Mouse (Mus musculus) forebrain, embryonic 14.5 days (tissue): ENCODE data around the gene Ptprk. TPM values are rescaled to one million over a fixed set of nuclear protein-coding genes. Genes with fewer than 3 reads are reported as not detected.

Source experiments
- ATAC-seq: fragments of 200-750 bp; cut with Nextera tagmentation; 2 replicates; pipeline ENCODE4 v1.8.0; 2017; ENCODE audit warnings: mild to moderate bottlenecking, moderate library complexity
- DNase-seq: peaks from one replicate; pipeline ENCODE4 v3.0.0-alpha.2; 2015; ENCODE audit warnings: low spot score
- H3K27ac ChIP-seq: fragments of 300-500 bp; sonication (generic); 2 replicates; pipeline ENCODE4 v1.5.1; 2014; ENCODE audit warnings: low read depth, mild to moderate bottlenecking, control low read depth, low read length, moderate library complexity
- H3K27me3 ChIP-seq: fragments of 300-500 bp; sonication (generic); replicated peaks from 2 replicates; pipeline ENCODE4 v1.6.1; 2014; ENCODE audit warnings: low read length, control low read depth, mixed read lengths; ENCODE audit not compliant: control insufficient read depth, insufficient read depth
- H3K36me3 ChIP-seq: fragments of 300-500 bp; sonication (generic); 2 replicates; pipeline ENCODE4 v1.6.1; 2014; ENCODE audit warnings: low read length, control low read depth; ENCODE audit not compliant: control insufficient read depth, insufficient read depth
- H3K4me1 ChIP-seq: fragments of 300-500 bp; sonication (generic); 2 replicates; pipeline ENCODE4 v1.6.1; 2014; ENCODE audit warnings: antibody characterized with exemption, low read length, control low read depth; ENCODE audit not compliant: control insufficient read depth, insufficient read depth
- H3K4me2 ChIP-seq: fragments of 300-500 bp; sonication (generic); 2 replicates; pipeline ENCODE4 v1.6.1; 2014; ENCODE audit warnings: mild to moderate bottlenecking, control low read depth, low read length
- H3K4me3 ChIP-seq: fragments of 300-500 bp; sonication (generic); 2 replicates; pipeline ENCODE4 v1.5.1; 2014; ENCODE audit warnings: low read depth, low read length, control low read depth
- H3K9ac ChIP-seq: fragments of 300-500 bp; sonication (generic); 2 replicates; pipeline ENCODE4 v1.6.1; 2014; ENCODE audit warnings: mild to moderate bottlenecking, low read length, control low read depth, moderate library complexity
- H3K9me3 ChIP-seq: fragments of 300-500 bp; sonication (generic); replicated peaks from 2 replicates; pipeline ENCODE4 v1.6.1; 2016; ENCODE audit warnings: low read length, control low read depth, mixed read lengths; ENCODE audit not compliant: control insufficient read depth
- WGBS: fragments of 180-500 bp; shearing (Covaris S2); extraction: QIAGEN DNeasy Blood & Tissue Kit; methylation state at CpG from one replicate; pipeline ENCODE4 v1.1.7; 2014; 5-methylcytosine and 5-hydroxymethylcytosine counted together
- polyA plus RNA-seq: library from polyadenylated mRNA; unstranded; fragments of >200 nt; fragmentation: Nextera tagmentation; extraction: Ambion mirVana; gene quantifications from 2 replicates; pipeline ENCODE4 v1.2.1, GENCODE M21; 2014

Gene Ptprk
- polyA plus RNA-seq, 1 experiment from 2014 or later = 14.7 TPM

DNA sequence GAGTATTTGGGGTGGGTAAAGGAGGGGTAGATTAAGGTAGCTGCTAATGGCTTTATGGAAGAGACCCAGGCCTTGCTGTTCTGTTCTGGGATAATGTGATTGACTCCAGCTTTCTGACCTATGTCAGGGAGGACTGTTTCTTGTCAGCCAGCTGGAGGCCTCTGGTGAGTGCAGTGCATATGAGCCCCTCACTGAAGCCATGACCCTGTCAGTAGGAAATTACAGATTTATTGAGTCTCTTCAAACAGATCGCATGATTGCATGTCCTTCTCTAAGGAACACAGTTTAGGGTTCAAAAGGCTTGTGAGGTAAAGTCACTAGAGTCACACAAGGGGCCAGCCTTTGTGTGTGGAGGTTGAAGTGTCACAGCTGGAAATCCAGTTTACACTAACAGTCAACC lies 236.7 kb downstream of the Ptprk start:
- ATAC-seq = no peak
- Histone ChIP-seq H3K4me1 (no peaks in the 10 kb centered on the region), H3K36me3 (no peaks in the 10 kb centered on the region), H3K9ac (no peak overlapping the region), H3K4me3 (no peak overlapping the region), H3K27me3 (no peaks in the 10 kb centered on the region), H3K27ac (no peak overlapping the region), H3K4me2 (no peak overlapping the region), H3K9me3 (no peaks in the 10 kb centered on the region)
- 84% methylated on average over 1 of the region's 1 CpGs for WGBS
- no peak for DNase-seq

DNA sequence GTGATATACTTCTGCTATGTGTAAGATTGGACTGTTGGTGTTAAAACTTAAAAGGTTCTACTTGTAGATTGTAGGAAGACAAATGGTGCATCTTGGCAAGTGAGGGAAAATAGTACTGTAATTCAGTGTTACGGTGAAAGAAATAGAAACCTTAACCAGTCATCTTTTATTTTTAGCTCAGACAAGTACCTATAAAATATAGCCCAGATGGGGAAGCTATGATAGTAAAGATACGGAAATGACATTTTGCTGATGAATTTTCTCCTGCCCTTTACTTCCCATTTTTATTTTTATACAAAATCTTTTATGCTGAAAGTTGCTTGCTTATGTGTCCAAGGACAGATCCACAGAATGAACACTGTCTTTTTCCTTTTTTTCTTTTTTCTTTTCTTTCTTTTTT lies 248.4 kb downstream of the Ptprk start:
- Histone ChIP-seq H3K4me2 (no peak overlapping the region), H3K9ac (no peak overlapping the region), H3K4me3 (no peak overlapping the region), H3K36me3 (no peaks in the 10 kb centered on the region), H3K4me1 (no peaks in the 10 kb centered on the region), H3K27ac (no peak overlapping the region), H3K27me3 (no peaks in the 10 kb centered on the region), H3K9me3 (no peaks in the 10 kb centered on the region)
- ATAC-seq = no peak
- DNase-seq = no peak
- 95% methylated on average over 2 of the region's 2 CpGs for WGBS

DNA sequence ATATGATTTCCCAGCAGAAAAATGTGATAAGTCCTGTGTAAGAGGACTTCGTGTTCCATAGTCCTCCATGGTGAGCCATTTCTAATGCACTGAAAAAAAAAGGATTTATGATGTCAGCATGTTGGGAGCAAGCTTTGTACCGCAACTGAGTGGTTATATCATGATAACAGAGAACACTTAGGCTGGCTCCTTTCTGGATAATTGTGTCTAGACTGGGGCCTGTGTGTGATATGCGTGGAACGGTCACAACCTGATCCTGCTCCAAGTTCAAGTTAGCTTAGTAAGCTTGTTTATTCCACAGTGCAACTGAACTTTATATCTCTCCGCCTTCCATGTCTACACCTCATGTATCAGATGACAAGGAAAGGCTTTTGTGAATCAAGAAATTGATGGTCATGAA lies 260.6 kb downstream of the Ptprk start:
- no peaks in the 10 kb centered on the region for H3K9me3 ChIP-seq
- no peak overlapping the region for H3K4me2 ChIP-seq
- no peaks in the 10 kb centered on the region for H3K27me3 ChIP-seq
- no peaks in the 10 kb centered on the region for H3K4me1 ChIP-seq
- no peak overlapping the region for H3K9ac ChIP-seq
- ATAC-seq = no peak
- no peak for DNase-seq
- 94% methylated on average over 5 of the region's 5 CpGs for WGBS
- no peak overlapping the region for H3K27ac ChIP-seq
- H3K36me3 ChIP-seq = no peaks in the 10 kb centered on the region
- H3K4me3 ChIP-seq = no peak overlapping the region

DNA sequence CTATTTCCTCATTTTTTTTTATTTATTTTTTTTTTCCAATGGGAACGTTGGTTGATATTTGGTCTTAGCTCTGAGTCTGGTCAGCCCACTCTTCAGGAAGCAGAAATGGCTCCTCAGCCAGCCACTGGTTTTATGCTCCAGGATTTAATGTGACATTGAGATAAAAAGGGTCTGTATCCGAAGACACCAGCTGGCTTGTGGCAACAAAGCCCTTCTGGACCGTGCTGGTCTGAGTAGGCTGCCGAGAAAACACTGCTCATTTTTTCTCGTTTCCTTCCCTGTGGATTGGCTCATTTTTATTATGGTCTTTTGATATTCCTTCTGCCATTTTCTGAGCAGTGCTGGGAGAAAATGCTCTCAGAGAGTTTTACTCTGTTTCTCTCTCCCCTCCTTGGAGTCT lies 263.9 kb downstream of the Ptprk start:
- H3K9me3 ChIP-seq = no peaks in the 10 kb centered on the region
- H3K4me2 ChIP-seq = no peak overlapping the region
- H3K4me1 ChIP-seq = no peaks in the 10 kb centered on the region
- no peaks in the 10 kb centered on the region for H3K36me3 ChIP-seq
- 66% methylated on average over 5 of the region's 5 CpGs for WGBS
- no peaks in the 10 kb centered on the region for H3K27me3 ChIP-seq
- no peak overlapping the region for H3K27ac ChIP-seq
- ATAC-seq (no peak), DNase-seq (peak; percentile 6)
- no peak overlapping the region for H3K9ac ChIP-seq
- H3K4me3 ChIP-seq = no peak overlapping the region

DNA sequence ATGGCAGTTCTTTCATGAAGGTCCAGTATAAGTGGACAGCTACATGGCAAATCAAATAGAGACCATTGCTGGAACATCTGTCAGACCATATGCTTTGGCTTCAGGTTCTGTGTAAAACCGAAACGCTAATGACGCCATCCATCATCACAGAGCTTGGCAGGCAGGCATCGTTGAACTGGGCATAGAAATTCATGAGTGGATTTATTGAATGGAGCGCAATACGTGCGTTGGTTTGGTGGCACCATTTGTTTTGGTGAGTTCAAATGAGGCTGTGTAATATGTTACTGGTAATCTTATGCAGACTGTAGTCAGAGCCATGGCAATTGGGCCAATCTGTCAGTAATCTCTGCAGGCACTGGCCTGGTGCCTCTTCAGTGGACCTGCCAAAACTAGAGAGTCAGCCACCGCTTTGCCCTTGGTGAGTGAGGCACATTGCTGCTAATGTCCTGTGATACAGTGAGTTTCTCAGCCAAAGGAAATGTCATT lies 270.6 kb downstream of the Ptprk start:
- Histone ChIP-seq H3K4me2 (no peak overlapping the region), H3K9ac (no peak overlapping the region), H3K27ac (no peak overlapping the region), H3K9me3 (no peaks in the 10 kb centered on the region), H3K36me3 (no peaks in the 10 kb centered on the region), H3K4me1 (peaks cover 3% of the 10 kb centered on the region; the same call in 1 of the 2 replicates), H3K4me3 (no peak overlapping the region), H3K27me3 (no peaks in the 10 kb centered on the region)
- 41% methylated on average over 8 of the region's 8 CpGs for WGBS
- DNase-seq (peak; percentile 84), ATAC-seq (peak; percentile 93)

DNA sequence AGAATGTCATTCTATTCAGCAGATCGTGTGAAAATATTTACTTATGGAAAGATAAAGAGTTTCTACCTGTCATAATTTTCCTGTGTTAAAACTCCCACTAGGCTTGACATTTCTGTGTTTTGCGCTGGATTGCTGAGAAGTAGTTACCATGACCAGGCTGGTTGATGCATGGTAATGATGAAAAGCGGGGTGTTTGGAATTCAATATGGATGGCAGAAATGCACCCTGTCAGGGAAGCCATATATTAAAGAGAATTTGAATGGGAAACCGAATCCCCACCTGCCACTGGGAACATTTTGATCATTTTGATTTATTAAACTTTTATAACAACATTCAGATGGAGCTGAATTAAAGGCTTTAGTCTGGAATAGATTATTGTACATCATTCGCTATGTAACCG lies 290.7 kb downstream of the Ptprk start:
- no peak overlapping the region for H3K27ac ChIP-seq
- H3K4me1 ChIP-seq = no peaks in the 10 kb centered on the region
- no peaks in the 10 kb centered on the region for H3K9me3 ChIP-seq
- H3K9ac ChIP-seq = no peak overlapping the region
- no peaks in the 10 kb centered on the region for H3K36me3 ChIP-seq
- ATAC-seq (no peak), DNase-seq (no peak)
- no peak overlapping the region for H3K4me2 ChIP-seq
- H3K4me3 ChIP-seq = no peak overlapping the region
- no peaks in the 10 kb centered on the region for H3K27me3 ChIP-seq
- WGBS = 94% methylated on average over 6 of the region's 6 CpGs

DNA sequence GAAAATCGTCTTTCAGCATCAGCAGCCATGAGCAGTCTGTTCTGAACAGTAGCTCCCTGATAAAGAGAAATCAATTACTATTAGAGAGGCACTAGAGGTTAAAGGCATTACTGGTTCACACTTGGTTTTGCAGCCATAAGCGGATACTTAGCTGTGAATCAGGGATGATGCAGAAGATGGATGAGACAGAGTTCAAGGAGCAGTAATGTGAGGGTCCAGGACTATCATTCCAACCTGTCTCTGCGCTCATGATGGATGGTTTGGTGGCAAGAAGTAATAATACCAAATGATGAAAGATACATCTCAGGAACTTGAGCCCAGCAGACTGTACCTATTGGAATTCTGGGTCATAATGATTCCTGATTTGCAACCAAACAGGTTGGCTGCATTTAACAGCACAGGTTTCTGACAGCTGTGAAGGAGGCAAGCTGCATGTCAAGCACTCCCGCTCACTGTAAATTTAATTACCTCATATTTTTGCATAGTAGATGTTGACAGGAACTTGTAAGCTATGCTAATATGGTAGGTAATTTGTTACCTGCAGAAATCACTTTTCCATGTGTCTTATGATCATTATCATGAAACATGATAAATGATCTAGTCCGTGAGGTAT lies 291.6 kb downstream of the Ptprk start:
- no peaks in the 10 kb centered on the region for H3K4me1 ChIP-seq
- no peak overlapping the region for H3K9ac ChIP-seq
- H3K27me3 ChIP-seq = no peaks in the 10 kb centered on the region
- H3K4me3 ChIP-seq = no peak overlapping the region
- WGBS = 83% methylated on average over 5 of the region's 5 CpGs
- no peak overlapping the region for H3K4me2 ChIP-seq
- no peak for DNase-seq
- H3K27ac ChIP-seq = no peak overlapping the region
- ATAC-seq = no peak
- H3K9me3 ChIP-seq = no peaks in the 10 kb centered on the region
- no peaks in the 10 kb centered on the region for H3K36me3 ChIP-seq

DNA sequence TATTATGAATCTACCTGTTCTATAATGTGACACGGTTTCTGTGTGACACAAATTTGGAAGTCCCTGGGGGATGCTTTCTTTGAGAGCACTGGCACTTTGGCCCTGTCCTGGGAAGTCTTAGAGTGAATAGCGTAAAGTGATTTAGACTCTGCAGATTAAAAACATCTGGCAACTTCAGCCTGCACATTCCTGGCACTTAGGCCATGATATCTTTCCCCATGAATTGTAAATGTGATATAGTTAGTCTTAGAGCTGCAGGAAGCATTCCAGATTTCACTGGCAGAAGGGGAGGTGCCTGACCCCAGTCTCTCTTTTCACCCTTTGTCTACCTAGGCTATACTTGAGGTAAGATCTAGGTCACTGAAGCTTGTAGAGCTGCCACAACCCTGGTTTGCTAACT lies 295.2 kb downstream of the Ptprk start:
- ATAC-seq = no peak
- H3K4me3 ChIP-seq = no peak overlapping the region
- no peaks in the 10 kb centered on the region for H3K27me3 ChIP-seq
- DNase-seq = no peak
- no peak overlapping the region for H3K27ac ChIP-seq
- no peak overlapping the region for H3K4me2 ChIP-seq
- H3K9ac ChIP-seq = no peak overlapping the region
- H3K9me3 ChIP-seq = no peaks in the 10 kb centered on the region
- H3K4me1 ChIP-seq = no peaks in the 10 kb centered on the region
- H3K36me3 ChIP-seq = no peaks in the 10 kb centered on the region
- WGBS = 83% methylated on average over 2 of the region's 2 CpGs

DNA sequence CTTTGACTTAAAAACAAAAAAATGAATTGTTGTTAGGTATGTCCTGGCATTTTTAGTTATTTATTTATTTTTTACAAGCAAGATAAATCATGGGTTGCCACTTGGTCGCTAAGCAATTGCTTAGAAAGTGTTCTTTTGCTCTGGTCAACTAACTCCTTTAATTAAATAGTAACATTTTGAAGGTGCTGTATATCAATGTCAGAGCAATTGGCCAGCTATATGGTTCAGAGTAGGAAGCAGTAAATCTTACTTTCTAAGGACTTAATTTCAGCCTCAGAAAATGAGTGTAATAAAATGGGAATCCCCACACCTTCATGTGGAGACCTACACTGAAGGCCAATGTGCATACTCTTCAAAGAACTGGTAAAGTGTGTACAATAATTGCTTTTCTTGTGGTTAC lies 300.3 kb downstream of the Ptprk start:
- H3K27ac ChIP-seq = no peak overlapping the region
- H3K9ac ChIP-seq = no peak overlapping the region
- ATAC-seq (no peak), DNase-seq (no peak)
- H3K4me3 ChIP-seq = no peak overlapping the region
- H3K4me2 ChIP-seq = no peak overlapping the region
- no peaks in the 10 kb centered on the region for H3K36me3 ChIP-seq
- H3K4me1 ChIP-seq = no peaks in the 10 kb centered on the region
- H3K27me3 ChIP-seq = no peaks in the 10 kb centered on the region
- 90% methylated on average over 1 of the region's 1 CpGs for WGBS
- H3K9me3 ChIP-seq = no peaks in the 10 kb centered on the region
